Mouse (Mus musculus) spleen, adult 2 months (tissue): ENCODE results near the gene Sync. TPM values are rescaled to one million over a fixed set of nuclear protein-coding genes. Genes with fewer than 3 reads are reported as not detected.
A peak's percentile ranks its signal among the peaks of the same experiment; 100 is the strongest.

Source experiments
- DNase-seq, 2 experiments: peaks; one replicate each; pipeline versions ENCODE4 v3.0.0 to v3.0.0-alpha.2; 2012 to 2021; ENCODE audit warnings: low spot score in 2 of 2, low read depth in 1 of 2
- H3K27ac ChIP-seq: fragments of 200-500 bp; 2 replicates; pipeline ENCODE4 v1.5.1; 2012; ENCODE audit warnings: low read length, inconsistent platforms; ENCODE audit not compliant: insufficient read depth
- H3K27me3 ChIP-seq: fragments of 200-500 bp; 2 replicates; pipeline ENCODE4 v1.6.1; 2012; ENCODE audit warnings: mild to moderate bottlenecking, moderate library complexity, low read length, inconsistent platforms; ENCODE audit not compliant: control insufficient read depth, insufficient read depth
- H3K36me3 ChIP-seq: fragments of 200-500 bp; 2 replicates; pipeline ENCODE4 v1.6.1; 2012; ENCODE audit warnings: mild to moderate bottlenecking, low read length, inconsistent platforms; ENCODE audit not compliant: control insufficient read depth, insufficient read depth
- H3K4me1 ChIP-seq: fragments of 200-500 bp; 2 replicates; pipeline ENCODE4 v1.6.1; 2011; ENCODE audit warnings: inconsistent platforms; ENCODE audit not compliant: control insufficient read depth, insufficient read depth, insufficient read length
- H3K4me3 ChIP-seq: fragments of 200-500 bp; 2 replicates; pipeline ENCODE4 v1.5.1; 2011; ENCODE audit warnings: mild to moderate bottlenecking, inconsistent platforms; ENCODE audit not compliant: insufficient read depth, insufficient read length; ENCODE audit errors: extremely low read depth
- CTCF ChIP-seq: fragments of 200-500 bp; IDR thresholded peaks from 2 replicates; pipeline ENCODE4 v1.5.1; 2011; ENCODE audit warnings: mild to moderate bottlenecking, inconsistent platforms; ENCODE audit not compliant: insufficient read depth, insufficient read length, insufficient replicate concordance; ENCODE audit errors: extremely low read depth
- POLR2A ChIP-seq: fragments of 200-500 bp; IDR thresholded peaks from 2 replicates; pipeline ENCODE4 v1.6.1; 2011; ENCODE audit warnings: low read depth, low read length, inconsistent platforms
- WGBS: fragments of 180-500 bp; shearing (Covaris S2); methylation state at CpG from one replicate; pipeline ENCODE4 v1.1.7; 2018; 5-methylcytosine and 5-hydroxymethylcytosine counted together
- polyA plus RNA-seq: library from polyadenylated mRNA; depleted of rRNA; stranded (reverse); fragments of >200 nt; gene quantifications from 2 replicates; pipeline ENCODE4 v1.2.3, GENCODE M21; 2012

Sync gene
- polyA plus RNA-seq, 1 experiment = 0.63 TPM

- TF ChIP-seq CTCF (no peak), POLR2A (no peak)
- no peak overlapping the region for H3K4me3 ChIP-seq
- no peak for DNase-seq
- WGBS = 82% methylated on average over 3 of the region's 3 CpGs
- H3K36me3 ChIP-seq = peaks cover 15% of the 10 kb centered on the region
- no peaks in the 10 kb centered on the region for H3K27me3 ChIP-seq
- H3K4me1 ChIP-seq = no peaks in the 10 kb centered on the region
- H3K27ac ChIP-seq = no peak overlapping the region
These were observed 52.3 kb downstream of the Sync start for GRCm38 (mm10) chr4:129339743-129340142.

DNA sequence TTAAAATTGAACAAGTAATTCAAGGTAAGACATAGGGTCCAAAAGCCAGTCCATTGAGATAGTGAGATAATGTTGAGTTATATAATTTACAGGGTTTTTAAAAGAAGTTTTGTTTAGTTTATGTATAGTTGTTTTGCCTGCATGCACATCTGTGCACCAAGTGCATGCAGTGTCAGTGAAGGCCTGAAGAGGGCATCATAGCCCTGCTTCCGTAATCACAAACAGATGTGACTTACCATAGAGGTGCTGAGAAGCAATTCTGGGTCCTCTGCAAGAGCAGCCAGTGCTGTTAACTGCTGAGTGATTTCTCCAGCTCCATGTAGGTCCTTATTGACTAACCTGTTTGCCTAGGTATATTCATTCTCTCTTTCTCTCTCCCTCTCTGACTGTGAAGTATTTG, 54.5 kb downstream of the Sync start:
- TF ChIP-seq POLR2A (no peak), CTCF (no peak)
- 90% methylated on average over 1 of the region's 1 CpGs for WGBS
- Histone ChIP-seq H3K27ac (no peak overlapping the region), H3K4me1 (no peaks in the 10 kb centered on the region), H3K36me3 (peaks cover 16% of the 10 kb centered on the region), H3K4me3 (no peak overlapping the region), H3K27me3 (no peaks in the 10 kb centered on the region)
- DNase-seq = no peak

- Histone ChIP-seq H3K4me1 (no peaks in the 10 kb centered on the region), H3K36me3 (peaks cover 16% of the 10 kb centered on the region), H3K27ac (no peak overlapping the region), H3K4me3 (no peak overlapping the region), H3K27me3 (no peaks in the 10 kb centered on the region)
- WGBS = 93% methylated on average over 2 of the region's 2 CpGs
- no peak for DNase-seq
- TF ChIP-seq POLR2A (no peak), CTCF (no peak)
These were observed 55.3 kb downstream of the Sync start for GRCm38 (mm10) chr4:129342705-129343104.

DNA sequence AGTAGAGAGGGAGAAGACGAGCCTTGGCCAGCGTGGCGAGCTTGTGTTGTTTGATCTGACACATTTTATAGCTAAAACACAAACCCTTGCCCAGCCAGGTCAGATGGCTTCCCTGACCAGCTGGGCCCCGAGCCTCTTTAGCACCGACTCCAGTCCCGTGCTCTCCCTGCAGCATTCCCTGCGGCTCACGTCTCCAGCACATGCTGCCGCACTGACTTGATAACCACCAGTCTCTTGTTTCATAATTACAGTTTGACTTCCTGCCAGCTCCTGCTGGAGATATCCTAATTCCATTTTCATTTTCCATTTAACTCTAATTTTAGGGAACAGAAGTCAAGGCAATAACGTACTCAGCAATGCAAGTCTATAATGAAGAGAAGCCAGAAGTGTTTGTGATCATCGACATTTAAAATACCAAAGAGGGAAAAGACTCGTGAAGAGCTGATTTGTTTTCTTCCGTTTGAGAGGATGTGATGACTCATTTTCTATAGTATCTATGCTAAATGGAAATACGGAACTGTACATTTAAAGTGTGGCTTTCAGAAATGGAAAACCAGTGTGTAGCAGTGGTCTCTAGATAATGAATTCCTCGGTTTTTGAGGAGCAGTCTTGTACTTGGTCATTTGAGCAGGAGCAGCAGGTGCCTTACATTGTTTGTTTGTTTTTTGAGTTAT, 59.2 kb downstream of the Sync start:
- TF ChIP-seq POLR2A (no peak), CTCF (no peak)
- H3K4me1 ChIP-seq = no peaks in the 10 kb centered on the region
- H3K4me3 ChIP-seq = no peak overlapping the region
- H3K27ac ChIP-seq = no peak overlapping the region
- DNase-seq = no peak
- WGBS = 90% methylated on average over 15 of the region's 15 CpGs
- H3K36me3 ChIP-seq = peaks cover 14% of the 10 kb centered on the region
- H3K27me3 ChIP-seq = no peaks in the 10 kb centered on the region

DNA sequence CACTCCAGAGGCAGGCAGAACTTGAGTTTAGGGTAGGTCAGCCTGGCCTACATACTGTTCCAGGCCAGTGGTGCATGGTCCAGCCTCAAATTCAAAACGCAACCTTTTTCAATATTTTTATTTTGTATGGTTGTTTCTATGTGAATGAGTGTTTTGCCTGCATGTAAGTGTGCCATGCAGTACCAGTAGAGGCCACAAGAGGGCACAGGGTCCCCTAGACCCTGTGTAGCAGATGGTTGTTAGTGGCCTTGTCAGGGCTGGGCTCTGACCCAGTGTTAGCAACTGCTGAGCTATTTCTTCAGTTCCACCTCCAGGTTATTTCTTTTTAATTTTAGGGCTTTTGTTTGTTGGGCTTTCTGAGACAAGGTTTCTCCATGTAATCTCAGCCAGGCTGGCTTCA, 63.2 kb downstream of the Sync start:
- Histone ChIP-seq H3K4me1 (peaks cover 2% of the 10 kb centered on the region; the same call in 1 of the 2 replicates), H3K27me3 (no peaks in the 10 kb centered on the region), H3K4me3 (no peak overlapping the region), H3K36me3 (no peaks in the 10 kb centered on the region; the same call in 1 of the 2 replicates), H3K27ac (no peak overlapping the region)
- peak; percentile 68 to 73 for DNase-seq
- TF ChIP-seq POLR2A (no peak), CTCF (peak; percentile 75; the same call in 1 of the 2 replicates)
- WGBS = 9% methylated on average over 1 of the region's 1 CpGs

- H3K4me3 ChIP-seq = no peak overlapping the region
- H3K27ac ChIP-seq = no peak overlapping the region
- H3K4me1 ChIP-seq = peaks cover 2% of the 10 kb centered on the region; the same call in 1 of the 2 replicates
- no peak for DNase-seq
- no peaks in the 10 kb centered on the region for H3K27me3 ChIP-seq
- H3K36me3 ChIP-seq = no peaks in the 10 kb centered on the region; the same call in 1 of the 2 replicates
- TF ChIP-seq CTCF (no peak), POLR2A (no peak)
- WGBS = 79% methylated on average over 6 of the region's 6 CpGs
These were observed 63.7 kb downstream of the Sync start for GRCm38 (mm10) chr4:129351111-129351510.

DNA sequence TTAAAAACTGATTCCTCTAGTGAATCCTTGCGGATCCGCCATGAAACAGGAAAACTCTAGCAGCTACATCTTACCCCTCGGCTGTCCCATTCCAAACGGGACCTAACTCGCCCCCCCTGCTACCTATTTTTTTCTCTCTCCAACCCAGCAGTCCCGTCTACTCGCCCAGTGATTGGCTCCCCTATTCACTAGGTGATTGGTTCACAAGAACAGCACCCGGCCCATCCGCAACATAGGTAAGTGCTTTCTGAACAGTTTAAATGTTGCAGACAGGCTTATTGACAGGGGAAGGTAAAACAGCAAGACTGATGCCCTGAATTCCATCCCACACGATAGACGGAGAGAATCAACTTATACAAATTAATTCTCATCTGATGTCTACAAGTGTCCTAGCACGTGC, 65.8 kb downstream of the Sync start:
- no peak for DNase-seq
- no peak overlapping the region for H3K4me3 ChIP-seq
- peaks cover 2% of the 10 kb centered on the region; the same call in 1 of the 2 replicates for H3K4me1 ChIP-seq
- WGBS = 95% methylated on average over 12 of the region's 12 CpGs
- TF ChIP-seq POLR2A = no peak
- no peak for TF ChIP-seq CTCF
- no peak overlapping the region for H3K27ac ChIP-seq
- no peaks in the 10 kb centered on the region for H3K27me3 ChIP-seq
- H3K36me3 ChIP-seq = no peaks in the 10 kb centered on the region; the same call in 1 of the 2 replicates
